Mouse (Mus musculus): Measurements from ENCODE around the gene Smim22.

- TF ChIP-seq CTCF (IDR thresholded peaks at IDR 0.05; ENCODE audit: extremely low read depth, insufficient read length, insufficient replicate concordance, low read depth, low read length) (no peak), POLR2A (IDR thresholded peaks at IDR 0.05; ENCODE audit: low read depth, low read length) (no peak)
Measured at GRCm38 (mm10) chr16:5014578-5014977, 7.5 kb downstream of the Smim22 start.
